Mouse (Mus musculus): Measurements from ENCODE around the gene Atp6v1e1. TPM values are rescaled to one million over a fixed set of nuclear protein-coding genes. Genes with fewer than 3 reads are reported as not detected.

Gene Atp6v1e1
- total RNA-seq, 2 experiments from 2014 or later = 467 to 509 TPM

DNA sequence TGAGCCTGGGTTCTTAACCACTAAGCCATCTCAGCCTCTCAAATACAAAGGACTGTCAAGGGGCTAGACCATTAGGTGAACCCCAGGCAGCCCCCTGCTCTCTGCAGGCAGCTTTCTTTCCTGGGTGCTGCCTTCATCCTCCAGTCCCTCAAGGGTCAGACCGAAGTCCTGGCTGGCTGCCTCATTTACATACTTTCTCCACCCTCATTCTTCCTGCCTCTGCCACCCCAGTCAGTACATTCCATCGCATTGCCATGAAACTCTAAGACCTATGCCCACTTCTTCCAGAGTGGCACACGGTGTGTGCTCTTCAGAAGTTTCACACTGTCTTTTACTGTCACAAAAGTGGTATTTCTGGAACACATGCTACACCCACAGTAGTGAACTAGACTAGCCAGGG is 44.4 kb downstream of the Atp6v1e1 start:
- Histone ChIP-seq H3K27ac (no peak overlapping the region), H3K4me3 (no peak overlapping the region)
- TF ChIP-seq CTCF (conservative IDR thresholded peaks at IDR 0.05) = no peak
- DNase-seq (ENCODE audit: low spot score in 2 of 2) = no peak

- H3K4me3 ChIP-seq = no peak overlapping the region
- no peak overlapping the region for H3K27ac ChIP-seq
- no peak for DNase-seq (ENCODE audit: low spot score in 2 of 2)
- no peak for TF ChIP-seq CTCF (conservative IDR thresholded peaks at IDR 0.05)
These were observed 45.1 kb downstream of the Atp6v1e1 start for GRCm38 (mm10) chr6:120777533-120777932.

- no peak for DNase-seq (ENCODE audit: low spot score in 2 of 2)
- Histone ChIP-seq H3K27ac (0 out of 2 replicates have a peak overlapping the region, but pooled peaks have one; percentile 84), H3K4me3 (no peak overlapping the region)
- no peak for TF ChIP-seq CTCF (conservative IDR thresholded peaks at IDR 0.05)
These were observed 46.3 kb downstream of the Atp6v1e1 start for GRCm38 (mm10) chr6:120776286-120776685.

GRCm38 (mm10) chr6:120773763-120774162 is 48.8 kb downstream of the Atp6v1e1 start:
- TF ChIP-seq CTCF (conservative IDR thresholded peaks at IDR 0.05) = no peak
- no peak for DNase-seq (ENCODE audit: low spot score in 2 of 2)
- Histone ChIP-seq H3K4me3 (peak overlapping the region; percentile 22), H3K27ac (peak overlapping the region; percentile 84)

DNA sequence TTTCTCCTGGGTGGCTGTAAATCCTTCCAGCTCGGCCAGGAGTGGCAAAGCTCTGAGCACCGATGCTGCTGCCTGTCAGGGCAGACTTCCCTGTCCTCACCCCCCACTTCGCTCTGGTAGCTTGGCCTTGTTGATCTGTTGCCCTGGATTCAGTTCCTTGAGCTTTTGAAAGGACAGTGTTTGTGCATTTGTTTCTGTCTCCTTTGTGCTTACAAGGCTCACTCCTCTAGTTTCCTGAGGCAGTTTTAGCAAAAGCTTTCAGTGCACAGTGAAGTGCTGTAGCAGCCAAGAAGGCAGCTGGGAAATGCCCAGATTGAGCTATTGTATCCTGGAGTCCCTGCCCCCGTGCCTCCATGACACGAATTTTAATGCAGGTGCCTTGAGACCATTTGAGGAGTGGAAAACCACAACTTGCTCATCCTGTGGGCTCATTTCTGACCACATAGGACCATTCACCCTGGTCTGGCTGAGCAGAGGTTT is 49.4 kb downstream of the Atp6v1e1 start, which contains the start of gene Slc25a18:
Slc25a18 (plus strand) TSS at position 430 of the 480 bp plus-strand sequence.
- H3K27ac ChIP-seq = peak within 1 kb of the TSS; percentile 84
- DNase-seq (ENCODE audit: low spot score in 2 of 2) = peak in 1 of 2 experiments; percentile 69
- TF ChIP-seq CTCF (conservative IDR thresholded peaks at IDR 0.05) = no peak
- peak within 1 kb of the TSS; percentile 22 for H3K4me3 ChIP-seq

GRCm38 (mm10) chr6:120772025-120772424 is 50.6 kb downstream of the Atp6v1e1 start:
- TF ChIP-seq CTCF (conservative IDR thresholded peaks at IDR 0.05) = no peak
- DNase-seq (ENCODE audit: low spot score in 2 of 2) = no peak
- H3K27ac ChIP-seq = peak overlapping the region; percentile 84
- no peak overlapping the region for H3K4me3 ChIP-seq

DNA sequence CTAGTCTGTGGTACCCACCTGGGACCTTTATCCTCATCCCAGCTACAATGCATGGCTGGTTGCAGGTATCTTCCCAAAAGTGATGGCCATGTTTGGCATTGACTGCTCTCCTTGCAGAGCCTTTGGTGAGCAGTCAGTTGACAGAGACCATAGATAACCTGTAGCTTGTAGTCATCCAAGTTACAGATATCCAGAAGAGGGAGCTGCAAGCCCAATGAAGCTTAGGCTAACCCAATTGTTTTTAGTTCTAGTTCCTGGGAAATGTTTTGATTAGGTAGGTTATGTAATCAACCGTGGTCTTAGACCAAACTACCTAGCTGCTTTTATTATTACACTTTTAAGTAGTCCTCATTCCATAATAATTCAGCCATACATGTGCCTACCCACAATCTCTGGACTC is 51.2 kb downstream of the Atp6v1e1 start:
- H3K4me3 ChIP-seq = no peak overlapping the region
- TF ChIP-seq CTCF (conservative IDR thresholded peaks at IDR 0.05) = peak; percentile 66
- DNase-seq (ENCODE audit: low spot score in 2 of 2) = no peak

DNA sequence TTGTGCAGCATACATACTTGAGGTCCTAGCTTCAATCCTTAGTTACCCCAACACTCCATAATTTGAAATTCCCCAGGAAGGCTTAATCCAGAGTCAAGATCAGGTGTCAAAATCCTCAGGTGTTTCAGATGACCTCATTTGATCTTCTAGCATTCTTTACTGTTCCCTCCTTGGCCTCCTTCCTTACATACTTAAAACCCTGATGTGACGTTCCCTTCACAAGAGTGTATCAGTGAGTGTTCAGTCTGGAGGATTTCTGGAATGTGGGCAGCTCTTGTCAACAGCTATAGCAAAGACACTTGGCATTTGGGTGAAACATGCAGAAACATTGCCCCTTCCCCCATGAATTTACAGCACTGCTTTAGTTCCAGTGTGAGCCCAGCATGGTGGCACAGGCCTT is 52.6 kb downstream of the Atp6v1e1 start:
- TF ChIP-seq CTCF (conservative IDR thresholded peaks at IDR 0.05) = no peak

More for the DNA sequence above, 51.2 kb downstream of the Atp6v1e1 start:
- peak overlapping the region; percentile 84 for H3K27ac ChIP-seq

GRCm38 (mm10) chr6:120761151-120761550 is 61.4 kb downstream of the Atp6v1e1 start:
- TF ChIP-seq CTCF (conservative IDR thresholded peaks at IDR 0.05) = no peak
- H3K27ac ChIP-seq = no peak overlapping the region
- H3K4me3 ChIP-seq = no peak overlapping the region
- no peak for DNase-seq (ENCODE audit: low spot score in 2 of 2)

More for the DNA sequence above, 52.6 kb downstream of the Atp6v1e1 start:
- Histone ChIP-seq H3K27ac (no peak overlapping the region), H3K4me3 (no peak overlapping the region)
- DNase-seq (ENCODE audit: low spot score in 2 of 2) = no peak

DNA sequence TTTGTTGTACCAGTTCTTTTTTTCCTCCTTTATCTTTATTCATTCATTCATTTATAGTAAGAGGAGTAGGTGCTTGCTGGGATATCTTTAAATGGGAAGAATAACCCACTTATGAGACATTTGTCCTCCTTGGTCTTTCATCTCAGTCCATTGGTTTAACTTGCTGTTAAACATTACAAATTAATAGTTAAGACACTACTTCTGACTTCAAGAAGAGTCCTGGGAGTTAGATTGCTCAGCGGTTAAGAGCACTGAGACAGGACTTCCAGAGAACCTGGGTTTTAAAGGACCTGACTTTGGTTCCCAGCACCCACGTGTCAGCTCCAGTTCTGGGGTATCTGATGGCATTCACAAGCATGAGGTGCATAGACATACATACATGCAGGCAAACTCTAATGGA is 76.2 kb downstream of the Atp6v1e1 start:
- H3K4me3 ChIP-seq = no peak overlapping the region
- H3K27ac ChIP-seq = no peak overlapping the region
- DNase-seq (ENCODE audit: low spot score in 2 of 2) = no peak
- no peak for TF ChIP-seq CTCF (conservative IDR thresholded peaks at IDR 0.05)

Small RNA genes lying within 50 kb of the gene (microRNA-seq; reads per million reads assigned to microRNA genes)
- gene Gm25193 = 0 reads per million in 2 experiments

Other genes starting within 250 kb of the Atp6v1e1 start
- gene Cecr2, start 156.4 kb downstream of the Atp6v1e1 start, total RNA-seq (2021) = 10 to 100 TPM; 10.0 to 11.8 TPM
- 10 to 100 TPM; 57.4 to 61.9 TPM for gene Slc25a18, start 49.2 kb downstream of the Atp6v1e1 start, total RNA-seq (2021)
- 10 to 100 TPM; 36.8 to 47.3 TPM for gene Bcl2l13, start 13.4 kb upstream of the Atp6v1e1 start, total RNA-seq (2021)
- gene Bid, start 94.1 kb upstream of the Atp6v1e1 start, total RNA-seq (2021) = 10 to 100 TPM; 15.3 to 15.5 TPM